ENCODE assay signal across 8 mouse cellular contexts in the genomic region with DNA sequence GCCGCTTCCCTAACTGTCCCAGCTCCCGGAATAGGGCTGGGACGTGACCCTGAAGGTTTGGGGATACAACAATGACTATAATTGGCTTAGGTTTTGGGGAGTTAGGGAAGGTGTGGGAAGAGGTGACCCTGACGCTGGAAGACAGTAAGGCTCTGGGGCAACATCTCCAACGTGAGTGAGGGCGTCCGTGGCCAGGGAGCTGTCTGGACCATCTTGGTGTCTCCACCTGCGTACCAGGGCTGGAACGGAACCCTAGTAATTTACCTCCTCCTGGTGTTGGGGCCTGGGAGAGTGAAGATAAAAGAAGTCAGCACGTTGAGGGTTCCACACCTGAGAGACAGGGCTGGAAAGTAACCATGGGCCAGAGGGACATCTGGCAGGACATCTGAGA. TPM values are rescaled to one million over a fixed set of nuclear protein-coding genes. Genes with fewer than 3 reads are reported as not detected.
DNase-seq lines count a peak whose midpoint lies in the region; ATAC-seq lines count a peak whose summit lies in the region.

No protein-coding gene starts in this region.

- intact Hi-C loops in gastrocnemius, postnatal 36 days (cut with DNase I): no loop called here

- WGBS in kidney, embryonic 16.5 days: 3% methylated on average over 10 of the region's 10 CpGs
- WGBS in embryonic facial prominence, embryonic 12.5 days: 6% methylated on average over 10 of the region's 10 CpGs
- WGBS in hindbrain, embryonic 16.5 days: 6% methylated on average over 10 of the region's 10 CpGs
- 6% methylated on average over 10 of the region's 10 CpGs for WGBS in midbrain, embryonic 15.5 days

- peaks cover 20% of the 10 kb centered on the region for H3K36me3 ChIP-seq in kidney, embryonic 16.5 days (ENCODE audit: insufficient read depth, low read length)
- H3K36me3 ChIP-seq in embryonic facial prominence, embryonic 12.5 days: peaks cover 28% of the 10 kb centered on the region
- H3K36me3 ChIP-seq in hindbrain, embryonic 16.5 days (ENCODE audit: control insufficient read depth, insufficient read depth, low read length): peaks cover 12% of the 10 kb centered on the region
- H3K36me3 ChIP-seq in midbrain, embryonic 15.5 days (replicated peaks): peaks cover under 1% of the 10 kb centered on the region; the same call in 1 of the 2 replicates

- DNase-seq in kidney, adult 18-20 months: no peak
- DNase-seq in adrenal gland, adult (ENCODE audit: inconsistent age in 2 of 2, low spot score in 1 of 2): no peak
- no peak for DNase-seq in gastrocnemius, postnatal 36 days
- no peak for DNase-seq in kidney, adult 8-10 months

- H3K4me1 ChIP-seq in kidney, embryonic 16.5 days (ENCODE audit: insufficient read depth, low read length): peaks cover 40% of the 10 kb centered on the region
- H3K4me1 ChIP-seq in embryonic facial prominence, embryonic 12.5 days: peaks cover 32% of the 10 kb centered on the region
- H3K4me1 ChIP-seq in hindbrain, embryonic 16.5 days (ENCODE audit: control insufficient read depth, insufficient read depth, low read depth, low read length): peaks cover 29% of the 10 kb centered on the region
- H3K4me1 ChIP-seq in midbrain, embryonic 15.5 days: peaks cover 30% of the 10 kb centered on the region

- H3K4me2 ChIP-seq in kidney, embryonic 16.5 days (replicated peaks; ENCODE audit: low read depth, low read length): peak overlapping the region; percentile 96
- peak overlapping the region; percentile 87 for H3K4me2 ChIP-seq in embryonic facial prominence, embryonic 12.5 days (replicated peaks)
- peak overlapping the region; percentile 94 for H3K4me2 ChIP-seq in hindbrain, embryonic 16.5 days (ENCODE audit: low read length)
- peak overlapping the region; percentile 85 for H3K4me2 ChIP-seq in midbrain, embryonic 15.5 days

- no peak overlapping the region for H3K27ac ChIP-seq in kidney, embryonic 16.5 days (ENCODE audit: low read length)
- H3K27ac ChIP-seq in embryonic facial prominence, embryonic 12.5 days: no peak overlapping the region
- peak overlapping the region; percentile 91 for H3K27ac ChIP-seq in hindbrain, embryonic 16.5 days (ENCODE audit: low read depth, low read length)
- peak overlapping the region; percentile 85 for H3K27ac ChIP-seq in midbrain, embryonic 15.5 days

- peak overlapping the region; percentile 92 for H3K4me3 ChIP-seq in kidney, embryonic 16.5 days (ENCODE audit: low read length)
- peak overlapping the region; percentile 81 for H3K4me3 ChIP-seq in embryonic facial prominence, embryonic 12.5 days
- H3K4me3 ChIP-seq in hindbrain, embryonic 16.5 days (ENCODE audit: low read length): peak overlapping the region; percentile 84
- H3K4me3 ChIP-seq in midbrain, embryonic 15.5 days: peak overlapping the region; percentile 65

- no peaks in the 10 kb centered on the region for H3K9me3 ChIP-seq in kidney, embryonic 16.5 days (ENCODE audit: low read length)
- no peaks in the 10 kb centered on the region for H3K9me3 ChIP-seq in embryonic facial prominence, embryonic 12.5 days
- H3K9me3 ChIP-seq in hindbrain, embryonic 16.5 days (ENCODE audit: control insufficient read depth, low read length): no peaks in the 10 kb centered on the region
- H3K9me3 ChIP-seq in midbrain, embryonic 15.5 days: no peaks in the 10 kb centered on the region

- H3K9ac ChIP-seq in kidney, embryonic 16.5 days (replicated peaks; ENCODE audit: low read length): peak overlapping the region; percentile 98
- peak overlapping the region; percentile 93 for H3K9ac ChIP-seq in embryonic facial prominence, embryonic 12.5 days
- peak overlapping the region; percentile 95 for H3K9ac ChIP-seq in hindbrain, embryonic 16.5 days (ENCODE audit: low read depth, low read length)
- H3K9ac ChIP-seq in midbrain, embryonic 15.5 days: peak overlapping the region; percentile 76

- H3K27me3 ChIP-seq in kidney, embryonic 16.5 days (ENCODE audit: insufficient read depth, low read length): no peaks in the 10 kb centered on the region
- no peaks in the 10 kb centered on the region for H3K27me3 ChIP-seq in embryonic facial prominence, embryonic 12.5 days
- H3K27me3 ChIP-seq in hindbrain, embryonic 16.5 days (replicated peaks; ENCODE audit: control insufficient read depth, insufficient read depth, low read length): no peaks in the 10 kb centered on the region
- H3K27me3 ChIP-seq in midbrain, embryonic 15.5 days (replicated peaks): no peaks in the 10 kb centered on the region

- no peak for ATAC-seq in kidney, embryonic 16.5 days (ENCODE audit: low FRiP score, low TSS enrichment)
- ATAC-seq in embryonic facial prominence, embryonic 12.5 days (ENCODE audit: insufficient number of reproducible peaks, insufficient read depth, low FRiP score, low TSS enrichment): no peak
- no peak for ATAC-seq in hindbrain, embryonic 16.5 days
- ATAC-seq in midbrain, embryonic 15.5 days (replicated peaks): no peak

RNA-seq across cellular contexts. Expression of a gene that starts 0.7 kb away (rescaled TPM):
- 954 and 1,048 TPM in 2 replicates for polyA plus RNA-seq in kidney, embryonic 16.5 days (2015; fragmentation: Nextera tagmentation; extraction: Ambion mirVana)
- polyA plus RNA-seq in embryonic facial prominence, embryonic 12.5 days (2016; fragmentation: Nextera tagmentation; extraction: Ambion mirVana): 689 and 691 TPM in 2 replicates
- 1,077 and 1,193 TPM in 2 replicates for polyA plus RNA-seq in hindbrain, embryonic 16.5 days (2015; fragmentation: Nextera tagmentation; extraction: Ambion mirVana)
- 819 and 876 TPM in 2 replicates for polyA plus RNA-seq in midbrain, embryonic 15.5 days (2015; fragmentation: Nextera tagmentation; extraction: Ambion mirVana)
- total RNA-seq in gastrocnemius, postnatal 36 days (2021): 100 to 1,000 TPM; 528 to 635 TPM

RNA-seq across cellular contexts. Expression of a gene that starts 11.5 kb away (rescaled TPM):
- polyA plus RNA-seq in kidney, embryonic 16.5 days (2015; fragmentation: Nextera tagmentation; extraction: Ambion mirVana): 0.05 and 0.12 TPM in 2 replicates
- polyA plus RNA-seq in embryonic facial prominence, embryonic 12.5 days (2016; fragmentation: Nextera tagmentation; extraction: Ambion mirVana): 0.06 and 0.08 TPM in 2 replicates
- polyA plus RNA-seq in hindbrain, embryonic 16.5 days (2015; fragmentation: Nextera tagmentation; extraction: Ambion mirVana): 1.2 and 1.4 TPM in 2 replicates
- 1.3 and 1.7 TPM in 2 replicates for polyA plus RNA-seq in midbrain, embryonic 15.5 days (2015; fragmentation: Nextera tagmentation; extraction: Ambion mirVana)
- under 1 TPM; 0.72 to 0.79 TPM for total RNA-seq in gastrocnemius, postnatal 36 days (2021)

RNA-seq across cellular contexts. Expression of a gene that starts 16.1 kb away (rescaled TPM):
- polyA plus RNA-seq in kidney, embryonic 16.5 days (2015; fragmentation: Nextera tagmentation; extraction: Ambion mirVana): 0.75 and 0.81 TPM in 2 replicates
- 0.55 and 1.5 TPM in 2 replicates for polyA plus RNA-seq in embryonic facial prominence, embryonic 12.5 days (2016; fragmentation: Nextera tagmentation; extraction: Ambion mirVana)
- polyA plus RNA-seq in hindbrain, embryonic 16.5 days (2015; fragmentation: Nextera tagmentation; extraction: Ambion mirVana): 1.7 TPM in 2 replicates
- polyA plus RNA-seq in midbrain, embryonic 15.5 days (2015; fragmentation: Nextera tagmentation; extraction: Ambion mirVana): 1.7 and 2.2 TPM in 2 replicates
- 1 to 10 TPM; 4.4 to 6.0 TPM for total RNA-seq in gastrocnemius, postnatal 36 days (2021)

RNA-seq across cellular contexts. Expression of a gene that starts 23.0 kb away (rescaled TPM):
- polyA plus RNA-seq in kidney, embryonic 16.5 days (2015; fragmentation: Nextera tagmentation; extraction: Ambion mirVana): 81.2 and 92.3 TPM in 2 replicates
- 137 and 146 TPM in 2 replicates for polyA plus RNA-seq in embryonic facial prominence, embryonic 12.5 days (2016; fragmentation: Nextera tagmentation; extraction: Ambion mirVana)
- 73.5 and 84.7 TPM in 2 replicates for polyA plus RNA-seq in hindbrain, embryonic 16.5 days (2015; fragmentation: Nextera tagmentation; extraction: Ambion mirVana)
- 88.8 and 91.6 TPM in 2 replicates for polyA plus RNA-seq in midbrain, embryonic 15.5 days (2015; fragmentation: Nextera tagmentation; extraction: Ambion mirVana)
- total RNA-seq in gastrocnemius, postnatal 36 days (2021): 100 to 1,000 TPM; 344 to 378 TPM

RNA-seq across cellular contexts. Expression of a gene that starts 35.8 kb away (rescaled TPM):
- 84.2 and 87.0 TPM in 2 replicates for polyA plus RNA-seq in kidney, embryonic 16.5 days (2015; fragmentation: Nextera tagmentation; extraction: Ambion mirVana)
- 66.1 and 68.6 TPM in 2 replicates for polyA plus RNA-seq in embryonic facial prominence, embryonic 12.5 days (2016; fragmentation: Nextera tagmentation; extraction: Ambion mirVana)
- 107 and 124 TPM in 2 replicates for polyA plus RNA-seq in hindbrain, embryonic 16.5 days (2015; fragmentation: Nextera tagmentation; extraction: Ambion mirVana)
- 99.8 and 105 TPM in 2 replicates for polyA plus RNA-seq in midbrain, embryonic 15.5 days (2015; fragmentation: Nextera tagmentation; extraction: Ambion mirVana)
- 10 to 100 TPM; 19.2 to 19.6 TPM for total RNA-seq in gastrocnemius, postnatal 36 days (2021)

Comparison
In these comparisons a context has a peak if more than half of its experiments do, and no peak if none do; other contexts are left out.
1. H3K27ac ChIP-seq: peak in hindbrain, embryonic 16.5 days (single experiment) and midbrain, embryonic 15.5 days (single experiment); none in kidney, embryonic 16.5 days (single experiment) and embryonic facial prominence, embryonic 12.5 days (single experiment).
2. Peak in every context shown above with its lines, with median percentiles within 50 percentile points of each other: H3K4me2 ChIP-seq, H3K4me3 ChIP-seq and H3K9ac ChIP-seq.